Mouse (Mus musculus) CH12F3 (cell line): ENCODE measurements around the gene Psmd12.
"Not testable (repeated sequence)": the region's sequence is repeated elsewhere in the genome, so short reads cannot be mapped to it uniquely, and the experiment has no call there.

Experiments
- in situ Hi-C: fragments of 300-500 bp; cut with MboI; formaldehyde crosslinking; loops from 2 replicates; pipeline ENCODE4 v1.14.3; 2020; ENCODE audit warnings: low sequenced_read_pairs

The Psmd12 gene

DNA sequence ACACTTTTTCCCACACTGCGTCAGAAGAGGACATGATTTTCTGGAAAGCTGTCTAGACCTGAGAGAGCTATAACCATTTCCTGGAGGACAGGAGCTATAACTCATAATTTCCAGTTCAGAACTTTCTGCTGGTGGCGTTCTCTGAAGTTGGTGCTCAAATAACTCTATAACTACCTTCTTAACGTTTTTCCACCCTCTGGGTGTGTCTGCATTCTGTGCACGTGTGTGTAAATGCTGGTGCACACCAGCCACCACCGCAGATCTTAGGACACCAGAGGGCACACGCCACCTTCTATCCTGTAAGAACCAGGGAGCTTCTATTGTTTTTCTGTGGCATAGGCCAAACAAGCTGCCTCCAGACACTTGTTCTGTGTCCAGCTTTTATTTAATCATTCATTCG is 20.3 kb upstream of the Psmd12 start:
- in situ Hi-C loops: no loop called here

GRCm38 (mm10) chr11:107459828-107460227 is 19.5 kb upstream of the Psmd12 start:
- in situ Hi-C loops: no loop called here

- in situ Hi-C loops: no loop called here
Measured at GRCm38 (mm10) chr11:107462478-107462877, 16.8 kb upstream of the Psmd12 start.

DNA sequence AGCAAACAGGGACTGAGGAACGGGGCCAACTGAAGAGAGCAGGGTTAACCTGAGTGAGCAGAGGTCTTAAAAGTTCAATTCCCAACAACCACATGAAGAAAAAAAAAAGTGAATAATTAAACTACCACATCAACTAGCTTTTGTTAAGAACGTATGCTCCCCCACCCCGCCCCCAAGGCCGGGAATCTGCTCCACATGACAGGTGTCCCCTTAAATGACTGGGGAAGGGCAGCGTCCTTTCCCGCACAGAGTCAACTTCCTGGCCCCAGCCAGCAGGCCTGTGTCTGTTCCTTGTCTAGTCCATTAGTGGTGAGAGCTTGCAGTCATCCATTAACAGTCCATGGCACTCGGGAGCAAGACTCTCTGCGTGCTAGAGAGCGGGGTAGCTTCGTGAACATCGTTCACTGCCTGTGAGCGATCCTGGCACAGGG is 16.0 kb upstream of the Psmd12 start:
- in situ Hi-C loops: no loop called here

- in situ Hi-C loops: no loop called here
Measured at GRCm38 (mm10) chr11:107464141-107464540, 15.1 kb upstream of the Psmd12 start.

DNA sequence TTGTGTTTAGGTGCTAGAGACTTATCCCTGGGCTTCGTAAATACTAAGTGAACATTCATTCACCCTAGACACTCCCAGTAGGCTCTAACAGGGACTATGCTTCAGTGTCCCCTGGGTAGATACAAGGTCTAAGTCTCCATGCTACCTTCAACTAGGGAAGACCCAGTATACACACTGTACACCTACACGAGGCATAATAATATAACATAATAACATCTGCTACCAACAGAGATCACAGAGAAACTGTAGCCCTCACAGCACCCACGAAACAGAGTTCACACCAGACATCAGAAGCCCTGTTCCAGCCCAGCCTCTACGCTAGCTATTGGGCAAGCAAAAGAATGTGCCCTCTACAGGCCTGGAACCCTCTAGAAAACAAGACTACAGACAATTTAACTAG is 14.2 kb upstream of the Psmd12 start:
- in situ Hi-C loops: no loop called here

- in situ Hi-C loops: no loop called here
Measured at GRCm38 (mm10) chr11:107465969-107466368, 13.3 kb upstream of the Psmd12 start.

DNA sequence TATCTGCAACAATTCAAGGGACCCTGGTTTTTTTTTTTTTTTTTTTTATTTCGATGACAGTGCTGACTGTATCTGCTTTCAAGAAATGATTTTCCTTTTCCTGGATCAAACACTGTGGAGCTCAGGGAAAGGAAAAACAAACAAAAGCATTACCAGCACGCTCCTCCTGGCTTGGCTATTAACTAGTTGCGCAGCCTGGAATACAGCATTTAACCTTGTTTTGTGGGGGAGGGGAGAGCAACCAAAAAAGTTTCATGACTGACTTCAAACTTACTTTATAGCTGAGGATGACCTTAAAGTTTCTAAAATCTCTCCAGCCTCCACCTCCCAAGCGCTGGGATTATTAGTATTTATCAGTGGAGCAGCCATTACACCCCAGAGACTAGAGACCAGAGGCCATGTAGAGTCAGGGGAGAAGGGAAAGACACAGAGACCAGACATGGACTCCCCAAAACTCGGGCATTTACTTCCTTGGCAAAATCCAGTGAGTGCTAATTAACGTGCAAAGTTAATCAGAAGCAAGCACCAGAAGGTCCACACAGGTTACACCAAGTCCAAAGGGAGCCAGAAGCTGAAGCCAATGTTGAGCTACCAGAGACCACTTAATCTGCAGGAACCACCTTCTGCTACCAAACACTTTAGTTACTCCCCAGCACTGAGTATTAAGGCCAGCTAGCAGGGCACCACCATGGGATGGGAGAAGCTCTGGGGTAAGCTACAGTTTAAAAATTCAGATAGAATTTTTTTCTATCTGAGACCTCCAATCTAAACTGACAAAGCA is 12.5 kb upstream of the Psmd12 start:
- in situ Hi-C loops: no loop called here

DNA sequence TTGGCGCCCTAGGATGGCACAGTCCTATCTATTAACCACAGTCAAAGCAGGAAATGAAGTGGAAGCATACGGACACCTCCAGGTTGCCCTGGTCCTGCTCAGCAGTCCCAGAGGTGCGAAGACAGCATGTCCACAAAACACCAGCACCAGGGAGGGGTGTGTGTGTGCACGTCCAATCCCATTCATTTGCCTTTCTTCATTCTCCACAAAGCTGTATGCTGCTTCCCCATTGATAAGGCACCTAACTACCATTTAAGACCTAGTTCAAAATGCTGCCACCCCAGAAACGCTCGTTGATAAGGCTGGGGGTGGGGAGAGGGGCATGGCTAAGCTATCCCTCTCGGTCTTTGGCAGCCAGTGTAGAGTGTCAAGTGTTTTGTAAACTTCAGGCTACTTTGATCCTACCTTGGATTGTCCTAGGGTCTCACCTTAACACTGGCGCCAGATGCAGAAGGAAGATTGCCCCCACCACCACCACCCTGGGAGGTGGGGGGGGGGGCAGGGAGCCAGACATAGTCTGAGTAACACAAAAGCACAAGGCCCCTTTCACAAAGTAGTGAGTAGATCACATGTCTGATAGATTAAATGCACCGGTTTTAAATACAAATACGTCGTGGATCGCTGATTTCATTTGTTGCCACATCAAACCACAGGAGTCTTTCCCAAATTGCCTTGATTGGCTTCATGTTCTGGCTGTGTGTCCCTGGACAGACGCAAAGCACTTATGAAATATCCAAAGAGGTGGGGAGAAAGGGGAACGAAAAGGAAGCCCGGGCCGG is 10.8 kb upstream of the Psmd12 start:
- in situ Hi-C loops: no loop called here

DNA sequence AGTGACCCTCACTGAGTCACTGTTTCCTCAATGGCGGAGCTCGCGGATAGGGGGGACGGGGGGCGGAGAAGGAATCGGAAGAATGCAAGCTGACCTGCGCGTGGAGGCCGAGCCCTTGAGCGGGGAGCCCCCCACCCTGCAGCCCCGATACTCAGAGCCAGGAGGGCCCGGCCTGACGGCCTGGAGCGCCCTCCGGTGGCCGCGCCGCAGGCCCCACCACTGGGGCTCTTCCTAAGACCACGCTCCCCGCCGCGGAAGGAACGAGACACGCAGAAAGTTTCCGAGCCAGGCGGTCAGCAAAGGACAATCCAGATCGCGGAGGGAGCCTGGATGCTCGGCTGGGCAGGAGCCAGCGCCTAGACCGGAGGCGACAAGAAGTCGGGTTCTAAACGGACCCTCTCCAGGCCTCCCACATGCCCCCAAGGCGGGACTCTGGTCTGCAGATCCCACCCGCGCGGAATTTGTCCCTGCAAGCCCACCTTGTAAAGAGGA is 10.2 kb upstream of the Psmd12 start:
- in situ Hi-C loops: no loop called here

GRCm38 (mm10) chr11:107469523-107470371 is 9.5 kb upstream of the Psmd12 start:
- in situ Hi-C loops: loop anchor here (5.0 to 10.0 kb wide), 3 partner anchors 82 to 255 kb away; no protein-coding TSS in a partner anchor

- in situ Hi-C loops: loop anchor here (5.0 to 10.0 kb wide), 3 partner anchors 83 to 256 kb away; no protein-coding TSS in a partner anchor
Measured at GRCm38 (mm10) chr11:107470521-107471041, 8.7 kb upstream of the Psmd12 start, which contains the start of gene Pitpnc1. Gene Pitpnc1 (minus strand): TSS chr11:107470699.

DNA sequence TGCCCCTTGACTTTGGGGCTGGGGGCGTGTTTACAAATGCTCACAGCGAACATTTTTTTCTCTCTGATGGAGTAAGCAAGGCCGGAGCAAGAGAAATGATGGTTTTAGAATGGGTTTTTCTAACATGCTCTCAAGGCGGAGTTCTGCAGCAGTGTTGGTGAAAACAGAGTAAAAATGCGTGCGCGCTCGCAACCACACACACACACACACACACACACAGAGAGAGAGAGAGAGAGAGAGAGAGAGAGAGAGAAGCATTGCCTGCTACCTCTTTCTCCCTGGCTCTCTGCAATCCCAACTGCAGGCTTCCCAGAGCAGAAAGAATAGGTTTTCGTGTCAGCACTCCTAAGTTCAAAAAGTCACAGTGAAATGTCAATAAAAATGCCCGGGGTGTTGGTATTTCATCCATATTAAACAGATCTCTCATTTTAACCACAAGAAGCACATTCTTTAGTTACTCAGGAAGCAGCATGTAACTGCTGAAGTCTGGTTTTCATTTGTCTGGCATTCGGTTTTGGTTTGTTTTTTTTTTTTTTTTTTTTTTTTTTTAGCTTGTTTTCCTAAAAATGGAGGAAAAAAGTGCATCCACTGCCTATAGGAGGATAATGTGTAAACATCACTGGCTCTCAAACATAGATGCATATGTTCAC is 8.1 kb upstream of the Psmd12 start:
- in situ Hi-C loops: loop anchor here (5.0 to 10.0 kb wide), 3 partner anchors 84 to 256 kb away; no protein-coding TSS in a partner anchor

GRCm38 (mm10) chr11:107472304-107472703 is 7.0 kb upstream of the Psmd12 start:
- in situ Hi-C loops: loop anchor here (5.0 to 10.0 kb wide), 3 partner anchors 85 to 258 kb away; no protein-coding TSS in a partner anchor

- in situ Hi-C loops: loop anchor here (5.0 to 10.0 kb wide), 3 partner anchors 86 to 258 kb away; no protein-coding TSS in a partner anchor
Measured at GRCm38 (mm10) chr11:107473137-107473820, 6.0 kb upstream of the Psmd12 start.

GRCm38 (mm10) chr11:107479862-107480203 is 549 bp downstream of the Psmd12 start:
- in situ Hi-C loops: loop anchor here (10.0 kb wide), 2 partner anchors 205 to 265 kb away; no protein-coding TSS in a partner anchor

DNA sequence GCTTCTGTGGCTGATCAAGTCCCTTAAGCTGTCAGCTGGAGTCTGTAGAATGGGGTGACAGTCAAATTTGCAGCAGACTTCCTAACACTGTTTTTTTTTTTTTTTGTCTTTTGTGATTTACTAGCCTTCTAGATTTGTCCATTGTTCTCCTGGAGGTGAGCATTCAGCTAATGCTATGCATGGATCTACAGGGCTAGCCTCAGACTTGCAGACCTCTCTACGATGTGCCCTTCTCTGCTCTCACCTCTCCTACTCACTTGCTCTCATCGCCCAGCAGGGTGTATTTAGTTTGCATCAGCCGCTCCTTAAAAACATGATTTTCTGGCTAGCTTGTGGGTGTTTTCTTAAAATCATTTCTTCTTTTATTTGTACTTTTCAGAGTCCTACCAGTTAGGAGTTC is 5.1 kb downstream of the Psmd12 start:
- in situ Hi-C loops: no loop called here

DNA sequence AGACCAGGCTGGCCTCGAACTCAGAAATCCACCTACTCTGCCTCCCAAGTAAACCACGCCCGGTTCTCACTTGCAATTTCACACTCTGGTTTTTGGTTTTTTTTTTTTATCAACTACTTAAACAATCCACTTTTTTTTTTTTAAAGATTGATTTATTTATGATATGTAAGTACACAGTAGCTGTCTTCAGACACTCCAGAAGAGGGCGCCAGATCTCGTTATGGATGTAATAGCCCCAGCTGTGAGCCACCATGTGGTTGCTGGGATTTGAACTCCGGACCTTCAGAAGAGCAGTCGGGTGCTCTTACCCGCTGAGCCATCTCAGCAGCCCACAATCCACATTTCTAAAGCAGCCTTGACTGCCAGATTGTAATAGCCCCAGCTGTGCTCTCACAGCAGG is 23.5 kb downstream of the Psmd12 start:
- in situ Hi-C loops: no loop called here

- in situ Hi-C loops: not testable (repeated sequence)
Measured at GRCm38 (mm10) chr11:107504364-107504763, 25.1 kb downstream of the Psmd12 start.
